Mouse (Mus musculus) stomach, postnatal 0 days (tissue): ENCODE data around the gene Hspa5.
"Not testable (repeated sequence)": the region's sequence is repeated elsewhere in the genome, so short reads cannot be mapped to it uniquely, and the experiment has no call there.

Source experiments
- CTCF ChIP-seq: IDR thresholded peaks from 2 replicates; pipeline ENCODE4 v1.5.1; 2016; ENCODE audit warnings: antibody characterized with exemption, low read depth, mild to moderate bottlenecking, moderate library complexity
- EP300 ChIP-seq: optimal IDR thresholded peaks from 2 replicates; pipeline ENCODE3; 2016; ENCODE audit warnings: antibody characterized with exemption

- not testable (repeated sequence) for TF ChIP-seq CTCF, EP300
Measured at GRCm38 (mm10) chr2:34815893-34816292, 44.1 kb downstream of the Hspa5 start.
